In genomic region chr15:6792846-6793245, GRCm38 (mm10) we compare ENCODE assay signal across 19 mouse cellular contexts.
DNase-seq lines count a peak whose midpoint lies in the region; ATAC-seq and TF ChIP-seq lines count a peak whose summit lies in the region.
"Had no signal": no experiment of that assay in that cellular context is flagged by ENCODE, and none has a peak within 500 bp of the region (broad histone marks: within the 10 kb centered on the region; RNA-seq: fewer than 3 reads in every experiment).

No protein-coding gene starts in this region.

- no peaks in the 10 kb centered on the region for H3K27me3 ChIP-seq in midbrain, embryonic 14.5 days (ENCODE audit: control insufficient read depth, insufficient read depth, low read length)
- no peaks in the 10 kb centered on the region for H3K27me3 ChIP-seq in midbrain, embryonic 10.5 days (ENCODE audit: low read depth, poor library complexity, severe bottlenecking)
- H3K27me3 ChIP-seq: embryonic facial prominence, embryonic 12.5 days had no signal

- no peak overlapping the region for H3K4me2 ChIP-seq in midbrain, embryonic 14.5 days (ENCODE audit: low read length)
- H3K4me2 ChIP-seq: embryonic facial prominence, embryonic 12.5 days; hindbrain, embryonic 14.5 days had no signal

- no peak overlapping the region for H3K9ac ChIP-seq in midbrain, embryonic 14.5 days (replicated peaks; ENCODE audit: low read length)
- H3K9ac ChIP-seq: embryonic facial prominence, embryonic 12.5 days; hindbrain, embryonic 14.5 days had no signal

- no peaks in the 10 kb centered on the region for H3K4me1 ChIP-seq in midbrain, embryonic 14.5 days (ENCODE audit: control insufficient read depth, insufficient read depth, low read length)
- no peaks in the 10 kb centered on the region for H3K4me1 ChIP-seq in midbrain, embryonic 10.5 days
- H3K4me1 ChIP-seq: embryonic facial prominence, embryonic 12.5 days; heart, embryonic 10.5 days had no signal

- peak overlapping the region; percentile 65 for H3K27ac ChIP-seq in gastrocnemius, adult 2 months
- H3K27ac ChIP-seq in layer of hippocampus, adult 2 months: no peak overlapping the region
- H3K27ac ChIP-seq in midbrain, embryonic 14.5 days (replicated peaks; ENCODE audit: low read depth, low read length): no peak overlapping the region
- H3K27ac ChIP-seq in midbrain, embryonic 10.5 days (replicated peaks): no peak overlapping the region
- H3K27ac ChIP-seq: embryonic facial prominence, embryonic 12.5 days; heart, embryonic 10.5 days; hindbrain, embryonic 14.5 days had no signal

- no peaks in the 10 kb centered on the region for H3K9me3 ChIP-seq in midbrain, embryonic 14.5 days (ENCODE audit: control insufficient read depth, low read length)
- H3K9me3 ChIP-seq in midbrain, embryonic 10.5 days (replicated peaks): no peaks in the 10 kb centered on the region
- H3K9me3 ChIP-seq: embryonic facial prominence, embryonic 12.5 days; heart, embryonic 10.5 days had no signal

- 89% methylated on average over 7 of the region's 7 CpGs for WGBS in midbrain, embryonic 14.5 days
- 87% methylated on average over 7 of the region's 7 CpGs for WGBS in midbrain, embryonic 10.5 days

- no peak for ATAC-seq in midbrain, embryonic 14.5 days (ENCODE audit: low FRiP score, low TSS enrichment)
- ATAC-seq: activated CD4-positive, CD25-positive, alpha-beta regulatory T cell, adult 4 months; forebrain, embryonic 16.5 days had no signal

- no peak for TF ChIP-seq CTCF in gastrocnemius, adult 2 months (IDR thresholded peaks at IDR 0.05)
- TF ChIP-seq CTCF in layer of hippocampus, adult 2 months (conservative IDR thresholded peaks at IDR 0.05): peak; percentile 34

- H3K36me3 ChIP-seq in midbrain, embryonic 14.5 days (ENCODE audit: control insufficient read depth, insufficient read depth, low read length): peaks cover 95% of the 10 kb centered on the region
- peaks cover 99% of the 10 kb centered on the region for H3K36me3 ChIP-seq in midbrain, embryonic 10.5 days

- no peak overlapping the region for H3K4me3 ChIP-seq in gastrocnemius, adult 2 months
- no peak overlapping the region for H3K4me3 ChIP-seq in layer of hippocampus, adult 2 months
- no peak overlapping the region for H3K4me3 ChIP-seq in midbrain, embryonic 14.5 days (replicated peaks; ENCODE audit: low read depth, low read length)
- H3K4me3 ChIP-seq in midbrain, embryonic 10.5 days: no peak overlapping the region
- H3K4me3 ChIP-seq: embryonic facial prominence, embryonic 12.5 days; heart, embryonic 10.5 days had no signal

- intact Hi-C loops in gastrocnemius, adult 2 months (cut with DNase I): no loop called here
- intact Hi-C loops in gastrocnemius, postnatal 14 days (cut with DNase I; ENCODE audit: low total_unique reads): no loop called here

- no peak for DNase-seq in gastrocnemius, adult 2 months
- DNase-seq in gastrocnemius, postnatal 14 days: no peak
- DNase-seq in layer of hippocampus, adult 2 months (ENCODE audit: low spot score in 2 of 2): no peak
- no peak for DNase-seq in layer of hippocampus, postnatal 36 days
- DNase-seq in midbrain, embryonic 14.5 days: peak; percentile 25
- no peak for DNase-seq in midbrain, embryonic 10.5 days (ENCODE audit: low spot score)
- DNase-seq in right cerebral cortex, adult 2 months (ENCODE audit: low spot score in 2 of 2): no peak
- DNase-seq: adrenal gland, postnatal 14 days; cerebellum, adult 11-12 months; cerebellum, adult 9-10 months; cerebellum, postnatal 25 days; gastrocnemius, postnatal 36 days; heart, adult 18-20 months; heart, postnatal 10 days had no signal
